Mouse (Mus musculus) embryonic stem cell, embryonic (primary cell): ENCODE results near the gene Ucp3.
"Not testable (repeated sequence)": the region's sequence is repeated elsewhere in the genome, so short reads cannot be mapped to it uniquely, and the experiment has no call there.

Experiments used
- CTCF ChIA-PET, 4 experiments: fragments of 300-600 bp in 2 of 4; fragments of 350-600 bp in 2 of 4; sonication (Branson Sonifier 250); formaldehyde crosslinking; loops; one replicate each; lab custom pipeline; 2022; ENCODE audit warnings: inconsistent platforms in 2 of 4; lab: Charles Lee
- POLR2A ChIA-PET, 4 experiments: fragments of 300-600 bp in 2 of 4; fragments of 350-600 bp in 2 of 4; sonication (Branson Sonifier 250); formaldehyde crosslinking; loops; one replicate each; lab custom pipeline; 2022; ENCODE audit warnings: antibody characterized with exemption in 4 of 4, inconsistent platforms in 1 of 4; lab: Charles Lee

Ucp3 gene

GRCm38 (mm10) chr7:100466781-100467510 is 5.8 kb upstream of the Ucp3 start:
- ChIA-PET POLR2A (interaction anchor here in 2 of 4 experiments (0.6 to 1.3 kb wide), 4 partner anchors 17 to 132 kb away, joined by 3 to 4 read pairs (median 3); no protein-coding TSS in a partner anchor), CTCF (interaction anchor here in 2 of 4 experiments (0.7 to 0.8 kb wide), 2 partner anchors 39 to 1692 kb away, joined by 3 read pairs; no protein-coding TSS in a partner anchor)

- ChIA-PET POLR2A (interaction anchor here in 2 of 4 experiments (1.1 to 6.4 kb wide), 5 partner anchors 25 to 36 kb away, joined by 3 to 35 read pairs (median 5); partner anchors contain the start of gene Ucp2 (in 2 of the 2)), CTCF (no interaction called here)
These were observed 4.0 kb upstream of the Ucp3 start for GRCm38 (mm10) chr7:100468761-100469160.

- ChIA-PET CTCF (no interaction called here), POLR2A (interaction anchor here in 2 of 4 experiments (0.6 to 6.4 kb wide), 5 partner anchors 24 to 66 kb away, joined by 3 to 35 read pairs (median 5); partner anchors contain the start of gene Ucp2 (in 2 of the 2))
These were observed 3.3 kb upstream of the Ucp3 start for GRCm38 (mm10) chr7:100469502-100469901.

GRCm38 (mm10) chr7:100470796-100471406 is 1.9 kb upstream of the Ucp3 start:
- CTCF ChIA-PET: interaction anchor here in 1 of 4 experiments (0.6 kb wide), 1 partner anchor 43 kb away, joined by 11 read pairs; no protein-coding TSS in a partner anchor
- POLR2A ChIA-PET: interaction anchor here in 2 of 4 experiments (1.3 to 6.4 kb wide), 3 partner anchors 9 to 23 kb away, joined by 3 to 35 read pairs (median 30); partner anchors contain the start of gene Ucp2 (in 2 of the 2)

- ChIA-PET CTCF (interaction anchor here in 1 of 4 experiments (0.6 kb wide), 1 partner anchor 44 kb away, joined by 11 read pairs; no protein-coding TSS in a partner anchor), POLR2A (interaction anchor here in 2 of 4 experiments (1.3 to 6.4 kb wide), 3 partner anchors 9 to 23 kb away, joined by 3 to 35 read pairs (median 30); partner anchors contain the start of gene Ucp2 (in 2 of the 2))
These were observed 1.4 kb upstream of the Ucp3 start for GRCm38 (mm10) chr7:100471407-100471797.

GRCm38 (mm10) chr7:100473846-100474454 is 1.2 kb downstream of the Ucp3 start:
- POLR2A ChIA-PET: interaction anchor here in 3 of 4 experiments (0.5 to 6.4 kb wide), 11 partner anchors 10 to 1113 kb away, joined by 3 to 35 read pairs (median 4); partner anchors contain the start of gene Ucp2 (in 2 of the 3)
- CTCF ChIA-PET: no interaction called here

GRCm38 (mm10) chr7:100474680-100475079 is 1.9 kb downstream of the Ucp3 start:
- POLR2A ChIA-PET: interaction anchor here in 2 of 4 experiments (0.8 to 2.7 kb wide), 5 partner anchors 18 to 44 kb away, joined by 4 to 12 read pairs (median 6); partner anchors contain the start of gene Ucp2 (in 2 of the 2)
- CTCF ChIA-PET: no interaction called here

GRCm38 (mm10) chr7:100479100-100479822 is 6.5 kb downstream of the Ucp3 start:
- ChIA-PET CTCF (no interaction called here), POLR2A (interaction anchor here in 3 of 4 experiments (0.9 to 7.8 kb wide), 4 partner anchors 8 to 23 kb away, joined by 3 to 75 read pairs (median 3); partner anchors contain the start of gene Ucp2 (in 1 of the 3))

- POLR2A ChIA-PET: interaction anchor here in 3 of 4 experiments (0.9 to 7.8 kb wide), 4 partner anchors 8 to 22 kb away, joined by 3 to 75 read pairs (median 3); partner anchors contain the start of gene Ucp2 (in 1 of the 3)
- CTCF ChIA-PET: no interaction called here
These were observed 7.0 kb downstream of the Ucp3 start for GRCm38 (mm10) chr7:100479823-100480164.

- ChIA-PET CTCF (no interaction called here), POLR2A (interaction anchor here in 3 of 4 experiments (0.7 to 7.8 kb wide), 6 partner anchors 7 to 56 kb away, joined by 3 to 75 read pairs (median 3); partner anchors contain the start of genes Ucp2 (in 2 of the 3) and Ucp3 (in 1 of the 3))
These were observed 7.4 kb downstream of the Ucp3 start for GRCm38 (mm10) chr7:100480175-100480574.

- POLR2A ChIA-PET: interaction anchor here in 3 of 4 experiments (0.6 to 7.8 kb wide), 6 partner anchors 12 to 69 kb away, joined by 3 to 75 read pairs (median 17); partner anchors contain the start of gene Ucp2 (in 3 of the 3)
- CTCF ChIA-PET: not testable (repeated sequence)
These were observed 9.3 kb downstream of the Ucp3 start for GRCm38 (mm10) chr7:100482046-100482445.

- CTCF ChIA-PET: interaction anchor here in 1 of 4 experiments (0.6 to 1.2 kb wide), 2 partner anchors 14 to 36 kb away, joined by 3 to 6 read pairs; no protein-coding TSS in a partner anchor
- POLR2A ChIA-PET: interaction anchor here in 3 of 4 experiments (0.6 to 7.8 kb wide), 15 partner anchors 10 to 144 kb away, joined by 3 to 75 read pairs (median 5); partner anchors contain the start of gene Ucp2 (in 3 of the 3)
These were observed 11.7 kb downstream of the Ucp3 start for GRCm38 (mm10) chr7:100484493-100484892.

GRCm38 (mm10) chr7:100487301-100487700 is 14.5 kb downstream of the Ucp3 start:
- ChIA-PET POLR2A (interaction anchor here in 2 of 4 experiments (0.9 to 21.9 kb wide), 5 partner anchors 10 to 210 kb away, joined by 3 to 704 read pairs (median 3); partner anchors contain the start of genes Coa4 (in 1 of the 2) and Dnajb13 (in 1 of the 2)), CTCF (no interaction called here)

- CTCF ChIA-PET: interaction anchor here in 2 of 4 experiments (0.5 to 0.6 kb wide), 2 partner anchors 18 to 212 kb away, joined by 3 to 8 read pairs; no protein-coding TSS in a partner anchor
- POLR2A ChIA-PET: interaction anchor here in 3 of 4 experiments (0.9 to 21.9 kb wide), 8 partner anchors 9 to 34 kb away, joined by 3 to 704 read pairs (median 3); partner anchors contain the start of genes Coa4 (in 1 of the 3) and Dnajb13 (in 1 of the 3)
These were observed 15.8 kb downstream of the Ucp3 start for GRCm38 (mm10) chr7:100488474-100489048.

- CTCF ChIA-PET: interaction anchor here in 2 of 4 experiments (0.6 to 2.0 kb wide), 3 partner anchors 12 to 65 kb away, joined by 3 to 8 read pairs (median 3); no protein-coding TSS in a partner anchor
- POLR2A ChIA-PET: interaction anchor here (0.5 to 21.9 kb wide), 32 partner anchors 9 to 1010 kb away, joined by 3 to 704 read pairs (median 8); partner anchors contain the start of genes Ucp3 (in 2 of the 4), Coa4 (in 1 of the 4), Dnajb13 (in 1 of the 4) and Fam168a (in 1 of the 4)
These were observed 19.8 kb downstream of the Ucp3 start for GRCm38 (mm10) chr7:100492391-100493116.
